Mouse (Mus musculus): ENCODE data around the gene Tyw3. TPM values are rescaled to one million over a fixed set of nuclear protein-coding genes. Genes with fewer than 3 reads are reported as not detected.

Gene Tyw3
- polyA plus RNA-seq, 1 experiment: 21.6 TPM

- no peak overlapping the region for H3K27ac ChIP-seq (ENCODE audit: insufficient read depth, low read length)
- H3K4me3 ChIP-seq (replicated peaks; ENCODE audit: insufficient read depth, low read depth, low read length): no peak overlapping the region
- no peaks in the 10 kb centered on the region for H3K27me3 ChIP-seq (ENCODE audit: control insufficient read depth, insufficient read depth, low read length)
- no peaks in the 10 kb centered on the region for H3K4me1 ChIP-seq (ENCODE audit: control insufficient read depth, insufficient read depth, low read length)
- WGBS: 91% methylated on average over 5 of the region's 5 CpGs
- TF ChIP-seq POLR2A (IDR thresholded peaks at IDR 0.05; ENCODE audit: borderline replicate concordance, insufficient read depth, low read length): no peak
- TF ChIP-seq CTCF (IDR thresholded peaks at IDR 0.05; ENCODE audit: borderline replicate concordance, insufficient read depth, low read depth, low read length): no peak
- DNase-seq: no peak
Measured at GRCm38 (mm10) chr3:154590971-154591370, 5.9 kb downstream of the Tyw3 start.

- H3K27ac ChIP-seq (ENCODE audit: insufficient read depth, low read length): no peak overlapping the region
- DNase-seq: no peak
- no peaks in the 10 kb centered on the region for H3K4me1 ChIP-seq (ENCODE audit: control insufficient read depth, insufficient read depth, low read length)
- 87% methylated on average over 8 of the region's 8 CpGs for WGBS
- no peak overlapping the region for H3K4me3 ChIP-seq (replicated peaks; ENCODE audit: insufficient read depth, low read depth, low read length)
- TF ChIP-seq CTCF (IDR thresholded peaks at IDR 0.05; ENCODE audit: borderline replicate concordance, insufficient read depth, low read depth, low read length) (no peak), POLR2A (IDR thresholded peaks at IDR 0.05; ENCODE audit: borderline replicate concordance, insufficient read depth, low read length) (no peak)
- no peaks in the 10 kb centered on the region for H3K27me3 ChIP-seq (ENCODE audit: control insufficient read depth, insufficient read depth, low read length)
Measured at GRCm38 (mm10) chr3:154584351-154584750, 12.6 kb downstream of the Tyw3 start.

- DNase-seq: no peak
- TF ChIP-seq POLR2A (IDR thresholded peaks at IDR 0.05; ENCODE audit: borderline replicate concordance, insufficient read depth, low read length): no peak
- TF ChIP-seq CTCF (IDR thresholded peaks at IDR 0.05; ENCODE audit: borderline replicate concordance, insufficient read depth, low read depth, low read length): no peak
- H3K4me3 ChIP-seq (replicated peaks; ENCODE audit: insufficient read depth, low read depth, low read length): no peak overlapping the region
- no peaks in the 10 kb centered on the region for H3K27me3 ChIP-seq (ENCODE audit: control insufficient read depth, insufficient read depth, low read length)
- no peak overlapping the region for H3K27ac ChIP-seq (ENCODE audit: insufficient read depth, low read length)
- 93% methylated on average over 8 of the region's 8 CpGs for WGBS
- H3K4me1 ChIP-seq (ENCODE audit: control insufficient read depth, insufficient read depth, low read length): no peaks in the 10 kb centered on the region
Measured at GRCm38 (mm10) chr3:154577895-154578294, 19.0 kb downstream of the Tyw3 start.

- Histone ChIP-seq H3K4me3 (replicated peaks; ENCODE audit: insufficient read depth, low read depth, low read length) (no peak overlapping the region), H3K27ac (ENCODE audit: insufficient read depth, low read length) (no peak overlapping the region), H3K27me3 (ENCODE audit: control insufficient read depth, insufficient read depth, low read length) (no peaks in the 10 kb centered on the region; the same call in 1 of the 2 replicates), H3K4me1 (ENCODE audit: control insufficient read depth, insufficient read depth, low read length) (no peaks in the 10 kb centered on the region)
- TF ChIP-seq CTCF (IDR thresholded peaks at IDR 0.05; ENCODE audit: borderline replicate concordance, insufficient read depth, low read depth, low read length) (no peak), POLR2A (IDR thresholded peaks at IDR 0.05; ENCODE audit: borderline replicate concordance, insufficient read depth, low read length) (no peak)
- WGBS: 61% methylated on average over 6 of the region's 6 CpGs
- no peak for DNase-seq
Measured at GRCm38 (mm10) chr3:154573666-154574065, 23.2 kb downstream of the Tyw3 start.

- Histone ChIP-seq H3K27ac (ENCODE audit: insufficient read depth, low read length) (no peak overlapping the region), H3K4me1 (ENCODE audit: control insufficient read depth, insufficient read depth, low read length) (no peaks in the 10 kb centered on the region), H3K4me3 (replicated peaks; ENCODE audit: insufficient read depth, low read depth, low read length) (no peak overlapping the region), H3K27me3 (ENCODE audit: control insufficient read depth, insufficient read depth, low read length) (no peaks in the 10 kb centered on the region; the same call in 1 of the 2 replicates)
- WGBS: 7% methylated on average over 12 of the region's 12 CpGs
- TF ChIP-seq POLR2A (IDR thresholded peaks at IDR 0.05; ENCODE audit: borderline replicate concordance, insufficient read depth, low read length): no peak
- TF ChIP-seq CTCF (IDR thresholded peaks at IDR 0.05; ENCODE audit: borderline replicate concordance, insufficient read depth, low read depth, low read length): peak; percentile 91
- peak; percentile 50 to 70 for DNase-seq
Measured at GRCm38 (mm10) chr3:154572341-154572972, 24.4 kb downstream of the Tyw3 start.

- TF ChIP-seq CTCF (IDR thresholded peaks at IDR 0.05; ENCODE audit: borderline replicate concordance, insufficient read depth, low read depth, low read length) (no peak), POLR2A (IDR thresholded peaks at IDR 0.05; ENCODE audit: borderline replicate concordance, insufficient read depth, low read length) (no peak)
- Histone ChIP-seq H3K27ac (ENCODE audit: insufficient read depth, low read length) (no peak overlapping the region), H3K27me3 (ENCODE audit: control insufficient read depth, insufficient read depth, low read length) (no peaks in the 10 kb centered on the region; the same call in 1 of the 2 replicates), H3K4me1 (ENCODE audit: control insufficient read depth, insufficient read depth, low read length) (no peaks in the 10 kb centered on the region), H3K4me3 (replicated peaks; ENCODE audit: insufficient read depth, low read depth, low read length) (no peak overlapping the region)
- DNase-seq: no peak
- WGBS: 4% methylated on average over 12 of the region's 12 CpGs
Measured at GRCm38 (mm10) chr3:154570786-154571185, 26.1 kb downstream of the Tyw3 start.

- Histone ChIP-seq H3K4me3 (replicated peaks; ENCODE audit: insufficient read depth, low read depth, low read length) (no peak overlapping the region), H3K27ac (ENCODE audit: insufficient read depth, low read length) (no peak overlapping the region), H3K4me1 (ENCODE audit: control insufficient read depth, insufficient read depth, low read length) (no peaks in the 10 kb centered on the region), H3K27me3 (ENCODE audit: control insufficient read depth, insufficient read depth, low read length) (no peaks in the 10 kb centered on the region; the same call in 1 of the 2 replicates)
- no peak for TF ChIP-seq CTCF (IDR thresholded peaks at IDR 0.05; ENCODE audit: borderline replicate concordance, insufficient read depth, low read depth, low read length)
- no peak for TF ChIP-seq POLR2A (IDR thresholded peaks at IDR 0.05; ENCODE audit: borderline replicate concordance, insufficient read depth, low read length)
- no peak for DNase-seq
- WGBS: 31% methylated on average over 14 of the region's 14 CpGs
Measured at GRCm38 (mm10) chr3:154570029-154570575, 26.8 kb downstream of the Tyw3 start.

- Histone ChIP-seq H3K27ac (ENCODE audit: insufficient read depth, low read length) (no peak overlapping the region), H3K4me3 (replicated peaks; ENCODE audit: insufficient read depth, low read depth, low read length) (no peak overlapping the region), H3K4me1 (ENCODE audit: control insufficient read depth, insufficient read depth, low read length) (no peaks in the 10 kb centered on the region), H3K27me3 (ENCODE audit: control insufficient read depth, insufficient read depth, low read length) (no peaks in the 10 kb centered on the region; the same call in 1 of the 2 replicates)
- no peak for DNase-seq
- TF ChIP-seq CTCF (IDR thresholded peaks at IDR 0.05; ENCODE audit: borderline replicate concordance, insufficient read depth, low read depth, low read length) (no peak), POLR2A (IDR thresholded peaks at IDR 0.05; ENCODE audit: borderline replicate concordance, insufficient read depth, low read length) (no peak)
- WGBS: 73% methylated on average over 3 of the region's 3 CpGs
Measured at GRCm38 (mm10) chr3:154565437-154565836, 31.5 kb downstream of the Tyw3 start.
